Mouse (Mus musculus) cerebellum, postnatal 4 days (tissue): ENCODE data around the gene Thap7.
"Not testable (repeated sequence)": the region's sequence is repeated elsewhere in the genome, so short reads cannot be mapped to it uniquely, and the experiment has no call there.

Experiments
- DNase-seq, 2 experiments: peaks; one replicate each; pipeline ENCODE4 v3.0.0; 2022; ENCODE audit warnings: low spot score in 2 of 2, mixed read lengths in 1 of 2

The Thap7 gene

GRCm38 (mm10) chr16:17530640-17531288 is at the start of gene Thap7:
Gene Thap7 (minus strand): TSS chr16:17531136.
- peak; percentile 96 to 97 for DNase-seq

- DNase-seq = no peak
Measured at GRCm38 (mm10) chr16:17576825-17577215, 45.9 kb upstream of the Thap7 start.

GRCm38 (mm10) chr16:17575870-17576824 is 45.2 kb upstream of the Thap7 start:
- DNase-seq = peak; percentile 42 to 73

GRCm38 (mm10) chr16:17566186-17566585 is 35.2 kb upstream of the Thap7 start:
- no peak for DNase-seq

GRCm38 (mm10) chr16:17564771-17565170 is 33.8 kb upstream of the Thap7 start:
- no peak for DNase-seq

GRCm38 (mm10) chr16:17564221-17564620 is 33.3 kb upstream of the Thap7 start:
- DNase-seq = no peak

GRCm38 (mm10) chr16:17563580-17563979 is 32.6 kb upstream of the Thap7 start:
- no peak for DNase-seq

GRCm38 (mm10) chr16:17561751-17562208 is 30.8 kb upstream of the Thap7 start, which contains the start of gene P2rx6:
Gene P2rx6 (plus strand): TSS chr16:17561885.
- DNase-seq = peak in 1 of 2 experiments; percentile 38

- DNase-seq = peak in 1 of 2 experiments; percentile 58
Measured at GRCm38 (mm10) chr16:17561128-17561750, 30.3 kb upstream of the Thap7 start, which contains the start of gene Lrrc74b. Gene Lrrc74b (minus strand): TSS chr16:17561247.

- no peak for DNase-seq
Measured at GRCm38 (mm10) chr16:17559396-17560027, 28.6 kb upstream of the Thap7 start.

- no peak for DNase-seq
Measured at GRCm38 (mm10) chr16:17558811-17559210, 27.9 kb upstream of the Thap7 start.

GRCm38 (mm10) chr16:17557947-17558480 is 27.1 kb upstream of the Thap7 start:
- peak; percentile 61 to 76 for DNase-seq

GRCm38 (mm10) chr16:17556907-17557306 is 26.0 kb upstream of the Thap7 start:
- DNase-seq = no peak

- DNase-seq = no peak
Measured at GRCm38 (mm10) chr16:17556180-17556579, 25.2 kb upstream of the Thap7 start.

GRCm38 (mm10) chr16:17554702-17555101 is 23.8 kb upstream of the Thap7 start:
- not testable (repeated sequence) for DNase-seq

- no peak for DNase-seq
Measured at GRCm38 (mm10) chr16:17553910-17554685, 23.2 kb upstream of the Thap7 start.

GRCm38 (mm10) chr16:17552837-17553236 is 21.9 kb upstream of the Thap7 start:
- DNase-seq = no peak

GRCm38 (mm10) chr16:17542632-17543031 is 11.7 kb upstream of the Thap7 start:
- no peak for DNase-seq

GRCm38 (mm10) chr16:17536584-17536983 is 5.6 kb upstream of the Thap7 start:
- no peak for DNase-seq

GRCm38 (mm10) chr16:17532676-17533329 is 1.9 kb upstream of the Thap7 start:
- no peak for DNase-seq
